Mouse (Mus musculus) heart, postnatal 25 days (tissue): Measurements from ENCODE around the gene Hist1h4a. TPM values are rescaled to one million over a fixed set of nuclear protein-coding genes. Genes with fewer than 3 reads are reported as not detected.
"Not testable (repeated sequence)": the region's sequence is repeated elsewhere in the genome, so short reads cannot be mapped to it uniquely, and the experiment has no call there.

Source experiments
- DNase-seq: peaks from one replicate; pipeline ENCODE4 v3.0.0; 2022; ENCODE audit warnings: low spot score
- intact Hi-C: fragments of 180-260 bp; cut with DNase I; formaldehyde crosslinking; loops from one replicate; pipeline ENCODE4 v1.15.1; 2025
- total RNA-seq, 2 experiments: library from RNA; stranded (reverse); gene quantifications; 2 replicates each; pipeline ENCODE4 v1.2.3; 2021

Hist1h4a gene
- total RNA-seq, 2 experiments from 2014 or later: 12.6 to 15.8 TPM

DNA sequence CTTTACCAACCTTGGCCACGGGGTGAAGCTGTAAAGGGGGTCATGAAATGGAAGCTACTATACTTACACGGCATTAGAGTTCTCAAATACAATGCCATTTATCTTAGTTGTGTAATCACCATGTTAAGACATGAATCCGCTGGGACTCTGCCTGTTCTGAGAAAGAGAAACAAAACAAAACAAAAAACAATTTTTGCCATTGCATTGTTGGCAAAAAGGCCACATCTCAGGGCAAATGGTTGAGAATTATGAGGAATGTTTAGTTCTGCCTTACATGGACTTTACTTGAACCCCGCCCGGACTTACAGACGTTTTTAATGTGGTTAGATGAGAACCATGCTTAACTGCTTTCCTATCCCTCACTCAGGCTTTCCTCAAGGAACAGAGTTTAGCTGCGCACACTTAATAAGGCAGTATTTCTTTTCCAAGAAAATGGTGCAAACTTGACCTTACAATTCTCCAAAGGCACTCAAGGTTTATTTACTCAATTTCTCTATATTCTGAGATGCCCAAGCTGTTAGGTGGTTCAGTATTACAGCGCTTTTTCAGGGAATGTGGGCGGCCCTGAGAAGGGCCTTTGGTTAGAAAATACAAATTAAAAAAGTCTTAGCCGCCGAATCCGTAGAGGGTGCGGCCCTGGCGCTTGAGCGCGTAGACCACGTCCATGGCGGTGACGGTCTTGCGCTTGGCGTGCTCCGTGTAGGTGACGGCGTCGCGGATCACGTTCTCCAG is 624 bp downstream of the Hist1h4a start:
- DNase-seq: no peak
- intact Hi-C loops: loop anchor here (5.0 kb wide), 1 partner anchor 328 kb away; no protein-coding TSS in a partner anchor

DNA sequence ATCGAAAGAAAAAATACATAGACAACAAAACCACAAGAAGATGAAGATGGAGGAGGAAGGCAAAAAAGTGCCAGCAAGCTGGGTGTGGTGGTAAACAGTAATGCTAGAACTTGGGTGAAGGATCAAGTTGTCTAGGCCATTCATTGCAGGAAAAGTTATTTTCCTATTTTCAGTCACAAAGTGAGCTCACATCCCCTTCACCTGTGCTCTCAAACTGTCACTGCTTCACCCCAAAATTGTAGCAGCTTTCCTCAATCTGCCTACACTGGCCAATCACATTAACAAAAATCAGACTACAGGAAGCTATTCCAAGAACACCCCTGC is 1.2 kb downstream of the Hist1h4a start:
- intact Hi-C loops: loop anchor here (5.0 to 10.0 kb wide), 3 partner anchors 328 to 2005 kb away; partner anchors contain the start of genes Hist1h2ak, Hist1h2bn, Hist1h4k and Zfp322a
- no peak for DNase-seq

DNA sequence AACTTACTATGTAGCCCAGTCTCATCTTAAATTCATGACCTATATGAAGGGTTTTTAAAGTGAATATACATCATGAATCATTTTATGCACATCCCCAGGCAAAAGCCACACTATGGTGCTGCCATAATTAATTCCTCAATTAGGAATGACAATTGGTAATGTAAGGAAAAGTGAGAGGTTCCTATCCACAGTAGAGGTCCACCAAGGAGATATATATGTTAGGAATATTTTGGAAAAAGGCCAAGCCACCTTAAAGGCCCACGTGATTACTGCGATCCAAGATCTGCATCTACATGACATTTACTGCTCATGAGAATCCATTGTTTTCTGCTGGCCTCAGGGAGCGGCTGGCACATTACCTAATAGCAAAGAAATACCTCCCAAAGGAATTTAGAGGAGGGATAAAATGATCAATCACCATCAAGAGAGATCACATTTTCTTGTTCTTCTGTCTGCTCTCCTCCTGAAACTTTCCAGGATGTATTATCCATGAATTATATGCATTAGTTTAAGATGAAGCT is 1.7 kb downstream of the Hist1h4a start:
- intact Hi-C loops: loop anchor here (10.0 kb wide), 2 partner anchors 395 to 2005 kb away; partner anchors contain the start of genes Hist1h2ak, Hist1h2bn, Hist1h4k and Zfp322a
- DNase-seq: no peak

DNA sequence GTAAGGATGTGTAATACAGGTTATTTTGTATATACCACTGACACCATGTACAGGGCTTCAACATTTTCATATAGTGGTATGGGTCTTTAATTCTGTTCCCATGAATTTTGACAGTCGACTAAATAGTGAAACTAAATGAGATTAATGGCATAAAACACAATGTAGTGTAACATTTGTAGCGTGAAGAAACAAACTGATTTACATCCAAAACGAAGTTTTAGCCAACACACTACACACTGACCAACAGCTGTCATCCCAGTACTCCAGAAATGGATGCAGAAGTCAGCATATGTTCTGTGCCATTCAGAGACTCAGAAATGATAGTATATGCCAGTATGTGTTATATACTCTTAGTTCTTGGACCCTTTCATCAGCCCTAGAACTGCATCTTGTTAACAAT is 3.1 kb downstream of the Hist1h4a start:
- no peak for DNase-seq
- intact Hi-C loops: loop anchor here (10.0 kb wide), 2 partner anchors 393 to 2003 kb away; partner anchors contain the start of genes Hist1h2ak, Hist1h2bn, Hist1h4k and Zfp322a

DNA sequence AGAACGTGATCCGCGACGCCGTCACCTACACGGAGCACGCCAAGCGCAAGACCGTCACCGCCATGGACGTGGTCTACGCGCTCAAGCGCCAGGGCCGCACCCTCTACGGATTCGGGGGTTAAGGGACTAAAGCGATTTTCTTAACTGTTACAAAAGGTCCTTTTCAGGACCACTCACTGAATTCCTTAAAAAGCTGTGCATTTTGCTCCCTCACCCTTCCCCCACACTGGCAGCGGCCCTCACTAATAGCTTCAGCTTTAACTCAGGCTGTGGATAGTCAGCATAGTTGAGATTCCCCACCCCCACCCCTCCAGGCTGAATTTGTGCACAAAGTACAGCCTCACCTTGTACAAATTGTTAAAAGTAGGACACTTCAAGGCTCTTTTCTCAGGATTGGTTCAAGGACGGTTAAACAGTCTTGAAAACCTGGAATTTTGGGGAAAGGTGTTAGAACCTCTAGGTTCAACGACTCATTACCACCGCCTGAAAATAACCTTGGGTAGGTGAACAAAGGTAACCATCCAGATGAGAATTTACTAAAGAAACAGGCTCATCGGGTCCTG is 3.7 kb downstream of the Hist1h4a start:
- intact Hi-C loops: loop anchor here (10.0 kb wide), 2 partner anchors 392 to 2002 kb away; partner anchors contain the start of genes Hist1h2ak, Hist1h2bn, Hist1h4k and Zfp322a
- DNase-seq: no peak

DNA sequence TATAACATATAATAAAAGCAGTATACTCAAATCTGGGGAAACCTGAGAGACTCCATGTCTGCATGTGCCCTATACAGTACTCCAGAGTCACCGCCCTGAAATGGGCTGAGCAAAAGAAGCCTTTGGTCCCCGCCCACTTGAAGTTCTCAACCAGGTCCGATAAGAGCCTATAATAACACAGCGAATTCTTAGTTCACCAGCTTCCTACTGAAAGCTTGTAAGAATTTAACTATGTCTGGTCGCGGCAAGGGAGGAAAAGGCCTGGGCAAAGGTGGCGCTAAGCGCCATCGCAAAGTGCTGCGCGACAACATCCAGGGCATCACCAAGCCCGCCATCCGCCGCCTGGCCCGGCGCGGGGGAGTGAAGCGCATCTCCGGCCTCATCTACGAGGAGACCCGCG is 4.2 kb downstream of the Hist1h4a start, which contains the start of gene Hist1h4b:
Gene Hist1h4b (plus strand): TSS at position 224 of the 400 bp plus-strand sequence.
- peak; percentile 64 for DNase-seq
- intact Hi-C loops: loop anchor here (10.0 kb wide), 2 partner anchors 392 to 2002 kb away; partner anchors contain the start of genes Hist1h2ak, Hist1h2bn, Hist1h4k and Zfp322a

DNA sequence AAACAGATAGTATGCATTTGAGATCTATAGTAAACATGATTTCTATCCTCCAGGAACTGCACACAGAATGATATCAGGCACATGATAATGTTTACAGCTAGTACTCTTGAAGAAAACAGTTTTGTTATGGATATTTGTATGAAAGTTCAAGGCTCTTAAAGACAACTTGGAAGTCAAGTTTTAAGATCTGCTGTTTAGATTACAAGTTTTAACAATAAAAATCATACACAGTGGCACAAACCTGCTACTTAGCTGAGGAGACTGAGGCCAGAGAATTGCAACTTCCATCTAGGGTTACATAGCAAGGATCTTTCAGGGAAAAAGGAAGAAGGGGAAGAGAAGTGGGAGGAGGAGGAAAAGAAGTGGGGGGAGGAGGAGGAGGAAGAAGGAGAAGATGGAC is 6.0 kb downstream of the Hist1h4a start:
- DNase-seq: no peak
- intact Hi-C loops: loop anchor here (5.0 to 10.0 kb wide), 3 partner anchors 173 to 2000 kb away; partner anchors contain the start of genes Hist1h2ak, Hist1h2bn, Hist1h4d and Hist1h4k

DNA sequence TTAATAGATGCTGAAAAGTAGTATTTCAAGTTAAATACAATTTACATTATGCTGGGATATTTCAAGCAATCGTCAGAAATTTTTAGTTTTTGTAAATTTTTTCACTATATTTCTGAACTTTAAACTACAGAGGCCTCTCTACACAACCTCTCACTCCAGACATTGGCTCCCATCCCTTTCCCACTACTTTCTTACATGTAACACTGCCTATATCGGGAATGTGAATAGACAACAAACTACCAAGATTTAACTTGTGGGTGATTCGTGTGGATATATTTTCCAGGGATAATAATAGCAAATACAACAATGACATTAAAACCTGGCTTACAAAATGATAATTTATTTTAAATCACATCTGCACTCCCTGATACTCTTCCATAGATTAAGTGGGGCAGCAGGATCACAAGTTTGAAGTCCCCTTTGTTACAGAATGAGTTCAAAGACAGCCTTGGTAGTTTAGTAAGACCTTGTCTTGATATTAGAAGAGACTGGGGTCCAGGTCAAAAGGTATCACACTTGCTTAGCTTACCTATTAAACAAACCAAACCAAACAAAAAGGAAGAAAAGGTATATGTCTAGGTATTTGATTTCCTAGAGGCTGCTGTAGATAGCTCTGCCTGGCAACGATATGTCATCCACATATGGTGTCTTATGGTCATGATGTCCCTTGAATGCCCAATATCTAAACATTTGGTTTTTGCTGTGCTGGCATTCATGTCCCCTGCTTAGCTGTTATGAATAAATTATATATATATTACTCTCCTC is 7.5 kb downstream of the Hist1h4a start:
- intact Hi-C loops: loop anchor here (5.0 to 10.0 kb wide), 3 partner anchors 171 to 1999 kb away; partner anchors contain the start of genes Hist1h2ak, Hist1h2bn, Hist1h4d and Hist1h4k

DNA sequence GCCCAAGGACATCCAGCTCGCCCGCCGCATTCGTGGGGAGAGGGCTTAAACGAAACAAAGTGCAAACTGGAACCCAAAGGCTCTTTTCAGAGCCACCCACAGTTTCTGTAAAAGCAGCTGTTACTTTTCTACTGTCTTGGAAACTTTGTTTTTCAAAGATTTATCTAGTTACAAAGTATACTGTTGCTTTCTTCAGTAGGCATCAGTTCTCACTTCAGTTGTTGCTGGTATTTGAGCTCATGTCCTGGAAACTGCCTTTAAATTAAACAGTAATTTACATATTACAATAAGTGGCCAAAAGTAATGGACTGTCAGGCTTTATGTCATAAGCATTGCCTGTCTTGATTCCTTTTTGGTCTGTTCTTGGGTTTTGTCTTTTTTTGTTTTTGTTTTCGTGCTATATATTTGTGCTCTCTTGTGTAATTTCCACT is 8.3 kb downstream of the Hist1h4a start:
- intact Hi-C loops: loop anchor here (5.0 to 10.0 kb wide), 3 partner anchors 170 to 1998 kb away; partner anchors contain the start of genes Hist1h2ak, Hist1h2bn, Hist1h4d and Hist1h4k
- no peak for DNase-seq

More for the DNA sequence above, 7.5 kb downstream of the Hist1h4a start:
- no peak for DNase-seq

DNA sequence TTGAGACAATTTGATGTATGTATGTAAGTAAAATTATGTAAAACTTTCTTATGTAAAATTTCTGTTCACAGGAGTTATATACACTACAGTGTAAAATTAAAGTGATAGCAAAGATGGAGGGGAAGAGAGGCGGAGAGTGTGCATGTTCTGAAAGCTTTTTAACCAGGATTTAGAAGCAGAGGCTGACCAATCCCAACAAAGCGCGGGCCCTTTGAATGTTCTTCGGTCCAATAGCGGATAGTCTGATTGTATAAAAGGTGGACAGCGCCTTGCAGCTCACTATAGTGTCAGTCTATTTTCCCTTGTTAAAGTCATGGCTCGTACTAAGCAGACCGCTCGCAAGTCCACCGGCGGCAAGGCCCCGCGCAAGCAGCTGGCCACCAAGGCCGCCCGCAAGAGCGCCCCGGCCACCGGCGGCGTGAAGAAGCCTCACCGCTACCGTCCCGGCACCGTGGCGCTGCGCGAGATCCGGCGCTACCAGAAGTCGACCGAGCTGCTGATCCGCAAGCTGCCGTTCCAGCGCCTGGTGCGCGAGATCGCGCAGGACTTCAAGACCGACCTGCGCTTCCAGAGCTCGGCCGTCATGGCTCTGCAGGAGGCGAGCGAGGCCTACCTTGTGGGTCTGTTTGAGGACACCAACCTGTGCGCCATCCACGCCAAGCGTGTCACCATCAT is 8.8 kb downstream of the Hist1h4a start, which contains the start of gene Hist1h3b:
Gene Hist1h3b (plus strand): TSS at position 201 of the 675 bp plus-strand sequence.
- DNase-seq: peak; percentile 54
- intact Hi-C loops: loop anchor here (5.0 to 10.0 kb wide), 3 partner anchors 170 to 1997 kb away; partner anchors contain the start of genes Hist1h2ak, Hist1h2bn, Hist1h4d and Hist1h4k

DNA sequence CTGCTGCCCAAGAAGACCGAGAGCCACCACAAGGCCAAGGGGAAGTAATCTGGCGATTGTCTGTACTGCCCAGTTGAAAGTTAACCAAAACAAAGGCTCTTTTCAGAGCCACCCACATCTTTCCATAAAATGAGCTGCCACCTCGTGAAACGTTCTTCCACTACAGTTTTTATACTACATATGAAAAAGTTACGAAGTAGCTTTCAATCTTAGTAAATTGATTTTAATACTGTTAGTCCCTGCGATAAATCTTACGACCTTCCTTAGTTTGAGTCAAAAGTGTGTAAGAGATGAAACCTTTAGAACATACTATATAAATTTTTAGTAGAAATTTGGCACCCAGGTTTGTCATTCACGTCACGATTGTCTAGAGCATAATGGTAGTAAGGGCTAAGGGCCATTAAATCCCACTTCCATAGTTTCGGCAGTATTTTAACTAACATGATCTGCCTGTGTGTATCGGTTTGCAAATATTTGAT is 9.5 kb downstream of the Hist1h4a start:
- intact Hi-C loops: loop anchor here (5.0 to 10.0 kb wide), 3 partner anchors 169 to 1997 kb away; partner anchors contain the start of genes Hist1h2ak, Hist1h2bn, Hist1h4d and Hist1h4k
- DNase-seq: no peak

DNA sequence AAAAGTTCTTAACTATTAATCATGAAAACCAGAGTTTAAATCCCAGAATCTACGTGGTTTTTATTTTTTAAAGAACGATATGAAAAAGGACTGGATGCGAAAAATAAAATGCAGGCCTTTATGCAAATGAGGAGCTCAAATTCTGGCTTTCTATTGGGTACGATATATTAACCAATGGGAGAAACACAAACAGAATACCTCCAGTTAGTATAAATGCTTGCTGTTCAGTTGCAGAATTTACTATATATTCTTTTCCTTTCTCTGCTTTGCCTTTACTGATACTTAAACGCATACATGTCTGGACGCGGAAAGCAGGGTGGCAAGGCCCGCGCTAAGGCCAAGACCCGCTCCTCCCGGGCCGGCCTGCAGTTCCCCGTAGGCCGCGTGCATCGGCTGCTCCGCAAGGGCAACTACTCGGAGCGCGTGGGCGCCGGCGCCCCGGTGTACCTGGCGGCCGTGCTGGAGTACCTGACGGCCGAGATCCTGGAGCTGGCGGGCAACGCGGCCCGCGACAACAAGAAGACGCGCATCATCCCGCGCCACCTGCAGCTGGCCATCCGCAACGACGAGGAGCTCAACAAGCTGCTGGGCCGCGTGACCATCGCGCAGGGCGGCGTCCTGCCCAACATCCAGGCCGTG is 10.1 kb downstream of the Hist1h4a start, which contains the start of gene Hist1h2ab:
Gene Hist1h2ab (plus strand): TSS at position 288 of the 639 bp plus-strand sequence.
- intact Hi-C loops: loop anchor here (5.0 to 10.0 kb wide), 3 partner anchors 169 to 1996 kb away; partner anchors contain the start of genes Hist1h2ak, Hist1h2bn, Hist1h4d and Hist1h4k
- DNase-seq: not testable (repeated sequence)

DNA sequence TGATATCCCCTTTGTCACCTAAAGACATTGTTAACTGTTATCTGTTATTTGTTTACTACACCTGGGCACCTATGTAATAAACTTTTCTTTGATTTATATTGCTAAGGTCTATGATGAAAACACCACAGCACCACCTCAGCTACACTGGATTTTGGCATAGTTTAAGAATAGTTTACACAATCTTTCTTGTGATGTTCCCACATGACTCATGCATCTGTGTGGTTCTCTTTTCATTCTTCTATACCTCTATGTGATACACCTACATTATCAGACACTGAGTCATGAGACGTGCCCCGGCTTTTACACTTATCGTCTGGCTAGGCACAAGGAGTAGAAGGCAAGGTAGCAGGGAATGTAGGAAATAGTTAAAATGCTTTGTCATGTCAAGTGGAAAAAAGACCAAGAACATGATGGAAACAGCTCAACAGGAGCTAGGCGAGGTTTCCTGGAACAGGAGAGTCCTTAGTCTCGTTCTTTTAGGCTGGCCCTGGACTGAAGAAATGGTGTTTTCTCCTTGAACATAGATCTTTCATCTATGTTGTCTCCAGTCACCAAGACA is 11.4 kb downstream of the Hist1h4a start:
- intact Hi-C loops: loop anchor here (5.0 to 10.0 kb wide), 4 partner anchors 167 to 1995 kb away; partner anchors contain the start of genes Hist1h2ag, Hist1h2ak, Hist1h2bj and Hist1h2bn
- no peak for DNase-seq

DNA sequence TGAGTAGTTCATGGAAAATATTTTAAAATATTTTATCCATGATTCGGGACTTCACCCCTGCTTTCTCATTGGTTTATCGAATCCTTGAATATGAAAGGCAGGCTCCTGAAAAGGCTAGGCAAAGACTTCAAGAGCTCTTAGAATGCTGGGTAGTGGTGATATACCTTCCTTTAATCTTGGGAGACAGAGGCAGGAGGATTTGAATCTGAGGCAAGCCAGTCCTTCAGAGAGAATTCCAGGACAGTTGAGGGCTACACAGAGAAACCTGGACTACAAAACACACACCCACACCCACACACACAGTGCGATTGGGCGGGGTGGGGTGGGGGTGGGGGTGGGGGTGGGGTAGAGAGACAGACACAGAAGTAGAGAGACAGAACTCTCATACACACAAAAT is 13.1 kb downstream of the Hist1h4a start:
- DNase-seq: no peak
- intact Hi-C loops: loop anchor here (5.0 kb wide), 1 partner anchor 1706 kb away; the partner anchor contains the start of genes Hist1h2ag, Hist1h2bj and Hist1h4i

DNA sequence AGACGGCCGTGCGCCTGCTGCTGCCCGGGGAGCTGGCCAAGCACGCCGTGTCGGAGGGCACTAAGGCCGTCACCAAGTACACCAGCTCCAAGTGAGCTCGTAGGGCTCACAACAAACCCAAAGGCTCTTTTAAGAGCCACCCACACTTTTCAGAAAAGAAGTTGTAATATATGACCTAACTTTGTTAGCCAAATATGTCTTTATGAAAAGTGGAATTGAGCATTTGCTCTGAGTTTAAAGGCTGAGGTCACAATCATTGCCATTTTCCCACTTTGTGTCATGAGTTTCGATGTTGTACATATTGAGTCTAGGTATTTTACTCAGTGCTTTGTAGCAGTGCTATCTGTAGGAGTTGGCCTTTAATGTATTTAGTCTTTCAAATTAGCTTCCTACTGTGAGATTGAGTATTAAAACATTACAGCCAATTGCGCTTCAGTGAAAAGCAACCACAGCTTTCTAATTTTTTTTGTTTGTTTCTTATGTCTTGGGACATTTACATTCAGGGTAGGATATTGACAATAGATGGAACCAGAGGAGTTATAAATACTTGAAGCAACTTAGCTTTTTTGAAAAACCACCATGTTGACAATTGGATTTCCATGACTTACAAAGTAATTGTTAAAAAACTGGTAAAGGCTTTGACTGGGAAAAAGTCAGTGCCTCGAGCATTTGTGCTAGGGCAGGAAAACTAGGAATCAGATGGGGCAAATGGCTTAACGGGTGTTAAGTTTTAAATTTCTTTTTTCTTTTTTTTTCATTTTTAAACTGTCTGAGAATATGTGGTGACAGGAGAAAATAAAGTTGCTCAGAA is 13.7 kb downstream of the Hist1h4a start:
- intact Hi-C loops: loop anchor here (5.0 kb wide), 1 partner anchor 1705 kb away; the partner anchor contains the start of genes Hist1h2ag, Hist1h2bj and Hist1h4i
- DNase-seq: no peak
